Mouse (Mus musculus) stomach, embryonic 15.5 days (tissue): Measurements from ENCODE around the gene Fmc1. TPM values are rescaled to one million over a fixed set of nuclear protein-coding genes. Genes with fewer than 3 reads are reported as not detected.

Experiments used
- ATAC-seq: fragments of 200-750 bp; cut with Nextera tagmentation; 2 replicates; pipeline ENCODE4 v1.8.0; 2017; ENCODE audit warnings: low read depth, moderate number of reproducible peaks, moderate TSS enrichment; ENCODE audit not compliant: insufficient read depth, low FRiP score
- H3K27ac ChIP-seq: fragments of 300-500 bp; sonication (generic); 2 replicates; pipeline ENCODE4 v1.5.1; 2015; ENCODE audit warnings: mild to moderate bottlenecking, inconsistent platforms
- H3K27me3 ChIP-seq: fragments of 300-500 bp; sonication (generic); replicated peaks from 2 replicates; pipeline ENCODE4 v1.6.1; 2015; ENCODE audit warnings: inconsistent platforms
- H3K36me3 ChIP-seq: fragments of 300-500 bp; sonication (generic); 2 replicates; pipeline ENCODE4 v1.6.1; 2015; ENCODE audit warnings: inconsistent platforms
- H3K4me1 ChIP-seq: fragments of 300-500 bp; sonication (generic); 2 replicates; pipeline ENCODE4 v1.6.1; 2015; ENCODE audit warnings: inconsistent platforms
- H3K4me2 ChIP-seq: fragments of 300-500 bp; sonication (generic); 2 replicates; pipeline ENCODE4 v1.6.1; 2015; ENCODE audit warnings: mild to moderate bottlenecking, inconsistent platforms
- H3K4me3 ChIP-seq: fragments of 300-500 bp; sonication (generic); replicated peaks from 2 replicates; pipeline ENCODE4 v1.5.1; 2015; ENCODE audit warnings: inconsistent platforms
- H3K9ac ChIP-seq: fragments of 300-500 bp; sonication (generic); 2 replicates; pipeline ENCODE4 v1.6.1; 2015; ENCODE audit warnings: inconsistent platforms
- H3K9me3 ChIP-seq: fragments of 300-500 bp; sonication (generic); 2 replicates; pipeline ENCODE4 v1.6.1; 2016; ENCODE audit warnings: inconsistent platforms
- WGBS: fragments of 180-500 bp; shearing (Covaris S2); methylation state at CpG from one replicate; pipeline ENCODE4 v1.1.7; 2015; 5-methylcytosine and 5-hydroxymethylcytosine counted together
- polyA plus RNA-seq: library from polyadenylated mRNA; unstranded; fragments of >200 nt; fragmentation: Nextera tagmentation; extraction: Ambion mirVana; gene quantifications from 2 replicates; pipeline ENCODE4 v1.2.1, GENCODE M21; 2015

Gene Fmc1
- polyA plus RNA-seq, result 145 and 156 TPM in 2 replicates

GRCm38 (mm10) chr6:38533428-38534405, at the start of gene Fmc1:
Gene Fmc1 (plus strand): TSS chr6:38533502.
- Histone ChIP-seq H3K36me3 (no peaks in the 10 kb centered on the region), H3K4me3 (peak within 1 kb of the TSS; percentile 89), H3K9me3 (no peaks in the 10 kb centered on the region), H3K27ac (peak within 1 kb of the TSS; percentile 98), H3K4me1 (no peaks in the 10 kb centered on the region; the same call in 1 of the 2 replicates), H3K27me3 (no peaks in the 10 kb centered on the region), H3K9ac (peak within 1 kb of the TSS; percentile 33; the same call in 1 of the 2 replicates), H3K4me2 (peak within 1 kb of the TSS; percentile 77)
- WGBS, result 4% methylated on average over 41 of the region's 41 CpGs
- peak; percentile 93 for ATAC-seq

- Histone ChIP-seq H3K9ac (no peak overlapping the region), H3K4me1 (no peaks in the 10 kb centered on the region), H3K27me3 (no peaks in the 10 kb centered on the region), H3K27ac (no peak overlapping the region), H3K4me3 (no peak overlapping the region), H3K36me3 (peaks cover 22% of the 10 kb centered on the region), H3K9me3 (no peaks in the 10 kb centered on the region), H3K4me2 (no peak overlapping the region)
- ATAC-seq, result no peak
- WGBS, result 92% methylated on average over 3 of the region's 3 CpGs
Observed at GRCm38 (mm10) chr6:38492550-38492949, 40.8 kb upstream of the Fmc1 start.

DNA sequence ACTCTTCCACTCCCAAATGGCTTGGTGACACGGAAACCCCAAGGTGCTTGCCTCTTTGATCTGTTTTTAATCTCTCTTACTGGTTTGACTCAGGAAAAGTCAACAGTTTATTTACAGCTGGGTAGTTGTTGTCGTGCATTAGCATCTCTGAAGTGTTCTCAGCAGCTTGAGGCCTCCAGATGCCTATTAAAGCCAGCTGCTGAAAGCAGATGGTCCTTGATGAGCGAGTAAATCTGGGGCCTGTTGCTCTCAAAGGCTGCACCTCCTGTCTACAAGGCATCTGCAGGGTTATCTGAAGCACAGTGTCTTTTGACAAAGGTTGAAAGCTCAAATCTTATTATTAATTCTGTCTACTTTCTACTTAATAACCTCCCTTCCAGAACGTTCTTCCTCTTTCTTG, 37.7 kb upstream of the Fmc1 start:
- no peaks in the 10 kb centered on the region for H3K27me3 ChIP-seq
- no peak overlapping the region for H3K4me3 ChIP-seq
- peaks cover 28% of the 10 kb centered on the region for H3K36me3 ChIP-seq
- H3K4me2 ChIP-seq, result no peak overlapping the region
- no peak overlapping the region for H3K9ac ChIP-seq
- no peaks in the 10 kb centered on the region for H3K4me1 ChIP-seq
- ATAC-seq, result no peak
- H3K27ac ChIP-seq, result no peak overlapping the region
- no peaks in the 10 kb centered on the region for H3K9me3 ChIP-seq
- 38% methylated on average over 4 of the region's 4 CpGs for WGBS

GRCm38 (mm10) chr6:38512096-38512495, 21.2 kb upstream of the Fmc1 start:
- Histone ChIP-seq H3K4me1 (no peaks in the 10 kb centered on the region), H3K27ac (no peak overlapping the region), H3K9ac (no peak overlapping the region), H3K4me3 (no peak overlapping the region), H3K27me3 (no peaks in the 10 kb centered on the region), H3K9me3 (no peaks in the 10 kb centered on the region), H3K36me3 (no peaks in the 10 kb centered on the region), H3K4me2 (no peak overlapping the region)
- no peak for ATAC-seq
- 87% methylated on average over 1 of the region's 1 CpGs for WGBS

DNA sequence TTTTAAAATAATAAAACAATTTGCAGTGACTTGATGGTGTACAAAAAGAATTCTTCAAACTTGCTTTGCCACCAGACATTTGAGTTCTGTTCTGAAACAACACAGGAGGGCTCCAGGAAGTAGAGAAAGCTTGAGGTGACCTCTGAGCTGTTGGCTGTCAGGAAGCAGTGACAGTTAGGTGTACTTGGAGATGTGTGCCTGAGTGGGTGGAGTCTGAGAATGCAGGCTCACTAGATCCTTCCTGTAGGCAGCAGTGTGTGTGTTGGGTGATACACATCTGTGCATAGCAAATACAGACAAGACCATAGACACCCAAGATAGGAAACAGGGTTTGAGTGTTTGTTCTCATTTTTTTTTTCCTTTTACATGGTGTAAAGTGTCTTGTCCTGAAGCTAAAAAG, 20.5 kb upstream of the Fmc1 start:
- no peaks in the 10 kb centered on the region for H3K9me3 ChIP-seq
- no peak for ATAC-seq
- no peak overlapping the region for H3K9ac ChIP-seq
- no peak overlapping the region for H3K4me2 ChIP-seq
- no peaks in the 10 kb centered on the region for H3K4me1 ChIP-seq
- H3K27ac ChIP-seq, result no peak overlapping the region
- no peaks in the 10 kb centered on the region for H3K36me3 ChIP-seq
- no peak overlapping the region for H3K4me3 ChIP-seq
- H3K27me3 ChIP-seq, result no peaks in the 10 kb centered on the region

DNA sequence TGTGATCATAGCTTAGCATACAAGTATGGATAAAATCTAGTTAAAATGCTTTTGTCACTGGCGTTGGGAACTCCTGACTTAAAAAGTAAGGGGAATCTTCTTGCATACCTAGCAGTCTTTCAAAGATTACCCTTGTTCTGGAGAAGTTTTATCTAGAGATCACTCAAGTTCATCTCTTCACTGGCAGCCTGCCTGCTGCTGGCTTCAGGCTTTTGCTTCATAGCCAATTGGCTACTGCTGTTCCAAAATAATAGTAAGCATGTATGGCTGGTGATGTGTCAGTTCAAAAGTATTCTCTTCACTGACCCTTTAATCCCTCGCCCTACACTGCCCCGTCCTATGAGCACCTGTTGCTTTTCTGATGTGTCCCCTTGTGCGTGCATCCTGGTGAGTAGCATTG, 18.1 kb upstream of the Fmc1 start:
- ATAC-seq, result no peak
- H3K4me1 ChIP-seq, result no peaks in the 10 kb centered on the region
- WGBS, result 86% methylated on average over 4 of the region's 4 CpGs

GRCm38 (mm10) chr6:38523851-38524250, 9.5 kb upstream of the Fmc1 start:
- Histone ChIP-seq H3K4me1 (no peaks in the 10 kb centered on the region), H3K9ac (no peak overlapping the region), H3K9me3 (no peaks in the 10 kb centered on the region), H3K4me2 (no peak overlapping the region), H3K4me3 (no peak overlapping the region), H3K36me3 (no peaks in the 10 kb centered on the region), H3K27ac (no peak overlapping the region), H3K27me3 (no peaks in the 10 kb centered on the region)
- no peak for ATAC-seq
- WGBS, result 13% methylated on average over 8 of the region's 8 CpGs

More for the DNA sequence above, 18.1 kb upstream of the Fmc1 start:
- Histone ChIP-seq H3K36me3 (no peaks in the 10 kb centered on the region), H3K9ac (no peak overlapping the region), H3K27ac (no peak overlapping the region), H3K27me3 (no peaks in the 10 kb centered on the region), H3K4me2 (no peak overlapping the region), H3K9me3 (no peaks in the 10 kb centered on the region), H3K4me3 (no peak overlapping the region)

DNA sequence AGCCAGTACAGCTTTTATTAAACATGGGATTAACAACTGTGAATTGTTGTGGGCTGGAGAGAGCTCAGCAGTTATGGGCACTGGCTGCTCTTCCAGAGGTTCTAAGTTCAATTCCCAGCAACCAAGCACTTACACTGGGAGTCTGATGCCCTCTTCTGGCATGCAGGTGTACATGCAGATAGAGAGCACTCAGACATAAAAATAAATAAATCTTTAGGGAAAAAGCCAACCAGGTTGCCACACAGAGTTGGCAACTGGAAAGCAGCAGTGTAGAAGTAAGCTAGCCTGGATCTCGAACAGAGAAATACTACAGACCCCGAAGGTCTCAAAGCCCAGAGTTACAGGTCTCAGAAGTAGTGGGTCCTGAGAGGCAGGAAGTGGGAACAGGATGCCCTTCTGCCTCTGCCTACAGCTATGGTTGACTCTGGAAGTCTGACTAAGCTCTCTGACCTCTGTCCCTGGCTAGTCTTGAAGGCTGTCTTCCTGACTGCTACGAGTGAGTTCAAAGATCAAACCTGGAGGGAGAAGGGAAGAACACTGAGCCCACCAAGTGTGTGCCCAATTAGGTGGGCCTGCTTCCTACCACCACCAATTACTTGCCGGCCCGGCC, 2.0 kb upstream of the Fmc1 start:
- H3K36me3 ChIP-seq, result no peaks in the 10 kb centered on the region
- H3K27me3 ChIP-seq, result no peaks in the 10 kb centered on the region
- no peak overlapping the region for H3K4me2 ChIP-seq
- H3K4me1 ChIP-seq, result no peaks in the 10 kb centered on the region; the same call in 1 of the 2 replicates
- H3K4me3 ChIP-seq, result no peak overlapping the region
- no peak overlapping the region for H3K9ac ChIP-seq
- no peak overlapping the region for H3K27ac ChIP-seq
- ATAC-seq, result no peak
- 55% methylated on average over 5 of the region's 5 CpGs for WGBS
- H3K9me3 ChIP-seq, result no peaks in the 10 kb centered on the region

DNA sequence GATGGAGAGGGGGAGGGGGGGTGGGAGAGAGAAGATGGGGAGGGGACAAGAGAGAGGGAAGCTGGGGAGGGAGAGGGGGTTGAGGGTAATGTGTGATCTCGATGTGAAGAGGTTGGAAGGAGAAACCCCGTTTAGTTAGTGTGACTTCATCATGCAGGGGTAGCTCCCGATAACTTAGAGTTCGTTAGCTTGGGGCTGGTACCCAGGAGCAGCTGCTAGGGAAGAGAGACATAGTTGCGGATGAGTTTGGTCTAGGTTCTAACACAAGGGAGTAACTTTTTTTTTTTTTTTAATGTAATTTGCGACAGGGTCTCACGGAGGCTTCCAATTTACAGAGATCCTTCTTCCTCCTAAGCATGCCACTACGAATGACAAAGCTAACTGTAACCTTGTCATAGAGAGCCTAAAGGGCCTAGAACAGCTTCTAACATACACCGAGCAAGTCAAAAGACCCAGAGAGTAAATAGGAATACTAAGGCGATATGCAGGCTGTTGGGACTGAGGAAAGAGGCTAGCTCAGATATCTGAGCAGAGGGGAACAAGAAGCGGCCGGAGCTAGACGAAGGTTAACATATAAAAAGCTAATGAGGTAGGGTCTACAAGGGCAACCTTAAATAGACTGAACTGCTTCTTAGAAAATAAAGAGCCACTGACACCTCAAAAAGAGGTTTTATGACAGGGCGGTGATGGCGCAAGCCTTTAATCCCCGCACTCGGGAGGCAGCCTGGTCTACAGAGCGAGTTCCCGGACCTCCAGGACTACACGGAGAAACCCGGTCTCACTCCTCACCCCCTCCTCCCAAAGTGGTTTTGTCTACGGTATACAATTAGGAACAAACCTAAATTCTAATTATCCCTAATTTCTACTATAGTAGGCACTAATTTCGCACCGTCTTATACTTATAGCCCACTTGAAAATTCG, 542 bp upstream of the Fmc1 start:
- WGBS, result 6% methylated on average over 25 of the region's 25 CpGs
- Histone ChIP-seq H3K27me3 (no peaks in the 10 kb centered on the region), H3K4me2 (peak overlapping the region; percentile 77), H3K36me3 (no peaks in the 10 kb centered on the region), H3K4me1 (no peaks in the 10 kb centered on the region; the same call in 1 of the 2 replicates), H3K27ac (peak overlapping the region; percentile 96), H3K4me3 (peak overlapping the region; percentile 89), H3K9me3 (no peaks in the 10 kb centered on the region), H3K9ac (peak overlapping the region; percentile 33; the same call in 1 of the 2 replicates)
- ATAC-seq, result peak; percentile 13; the same call in 1 of the 2 replicates

DNA sequence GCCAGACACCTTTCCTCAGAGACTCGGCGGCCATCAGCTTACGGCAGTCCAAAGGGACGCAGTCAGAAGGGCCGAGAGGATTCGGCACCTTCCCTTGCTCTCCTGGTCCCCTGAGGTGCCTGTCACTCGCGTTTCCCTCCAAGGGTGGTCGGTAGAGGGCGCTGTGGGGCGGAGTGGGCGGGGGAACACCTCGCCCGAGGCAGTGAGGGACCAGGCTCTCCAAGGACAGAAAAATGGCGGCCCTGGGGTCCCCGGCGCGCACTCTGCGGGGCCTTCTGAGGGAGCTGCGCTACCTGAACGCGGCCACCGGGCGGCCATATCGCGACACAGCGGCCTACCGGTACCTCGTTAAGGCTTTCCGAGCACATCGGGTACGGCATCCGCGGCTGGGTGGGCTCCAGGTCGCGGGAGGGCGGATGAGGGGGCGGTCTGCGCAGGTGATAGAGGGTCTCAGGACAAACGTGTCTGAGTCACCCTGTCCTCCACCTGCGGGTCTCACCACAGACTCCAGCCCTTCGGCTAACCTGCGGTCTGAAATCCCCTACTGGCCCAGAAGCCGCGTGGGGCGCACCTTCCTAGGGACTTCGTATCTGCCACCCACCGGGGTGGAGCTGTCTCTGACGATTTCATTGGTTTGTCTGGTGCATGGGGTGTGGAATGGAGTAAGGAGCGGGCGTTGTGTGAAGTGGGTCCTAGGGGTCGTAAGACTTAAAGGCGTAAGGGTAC, 1.5 kb downstream of the Fmc1 start:
- peak overlapping the region; percentile 91 for H3K9ac ChIP-seq
- 0% methylated on average over 53 of the region's 53 CpGs for WGBS
- H3K4me2 ChIP-seq, result peak overlapping the region; percentile 50
- H3K4me1 ChIP-seq, result no peaks in the 10 kb centered on the region; the same call in 1 of the 2 replicates
- peak; percentile 80 for ATAC-seq
- 0 out of 2 replicates have a peak, but pooled peaks cover 3% of the 10 kb centered on the region for H3K36me3 ChIP-seq
- peak overlapping the region; percentile 98 for H3K27ac ChIP-seq
- peak overlapping the region; percentile 89 for H3K4me3 ChIP-seq
- H3K27me3 ChIP-seq, result no peaks in the 10 kb centered on the region
- no peaks in the 10 kb centered on the region for H3K9me3 ChIP-seq

DNA sequence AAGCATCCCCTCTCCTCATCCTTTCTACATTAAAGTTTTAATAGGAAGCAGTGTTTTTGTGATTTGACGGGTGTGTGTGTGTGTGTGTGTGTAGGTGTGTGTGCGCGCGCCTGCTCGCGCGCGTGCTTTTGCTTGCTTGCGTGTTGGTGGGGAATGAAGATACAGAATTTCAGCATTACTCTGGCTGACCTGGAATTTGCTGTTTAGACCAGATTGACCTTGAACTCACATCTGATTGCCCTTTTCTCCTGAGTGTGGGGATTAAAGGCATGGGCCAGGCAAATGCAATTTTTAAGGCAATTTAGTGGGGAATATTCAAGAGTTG, 2.0 kb downstream of the Fmc1 start:
- ATAC-seq, result no peak
- H3K36me3 ChIP-seq, result 0 out of 2 replicates have a peak, but pooled peaks cover 6% of the 10 kb centered on the region
- H3K4me1 ChIP-seq, result no peaks in the 10 kb centered on the region; the same call in 1 of the 2 replicates
- H3K27ac ChIP-seq, result peak overlapping the region; percentile 98
- peak overlapping the region; percentile 91; the same call in 1 of the 2 replicates for H3K9ac ChIP-seq
- peak overlapping the region; percentile 50 for H3K4me2 ChIP-seq
- WGBS, result 2% methylated on average over 9 of the region's 9 CpGs
- peak overlapping the region; percentile 89 for H3K4me3 ChIP-seq
- H3K27me3 ChIP-seq, result no peaks in the 10 kb centered on the region
- H3K9me3 ChIP-seq, result no peaks in the 10 kb centered on the region
